Mouse (Mus musculus): ENCODE results near the gene Dip2b. TPM values are rescaled to one million over a fixed set of nuclear protein-coding genes. Genes with fewer than 3 reads are reported as not detected.

Gene Dip2b
- polyA plus RNA-seq, 1 experiment: 7.3 TPM

DNA sequence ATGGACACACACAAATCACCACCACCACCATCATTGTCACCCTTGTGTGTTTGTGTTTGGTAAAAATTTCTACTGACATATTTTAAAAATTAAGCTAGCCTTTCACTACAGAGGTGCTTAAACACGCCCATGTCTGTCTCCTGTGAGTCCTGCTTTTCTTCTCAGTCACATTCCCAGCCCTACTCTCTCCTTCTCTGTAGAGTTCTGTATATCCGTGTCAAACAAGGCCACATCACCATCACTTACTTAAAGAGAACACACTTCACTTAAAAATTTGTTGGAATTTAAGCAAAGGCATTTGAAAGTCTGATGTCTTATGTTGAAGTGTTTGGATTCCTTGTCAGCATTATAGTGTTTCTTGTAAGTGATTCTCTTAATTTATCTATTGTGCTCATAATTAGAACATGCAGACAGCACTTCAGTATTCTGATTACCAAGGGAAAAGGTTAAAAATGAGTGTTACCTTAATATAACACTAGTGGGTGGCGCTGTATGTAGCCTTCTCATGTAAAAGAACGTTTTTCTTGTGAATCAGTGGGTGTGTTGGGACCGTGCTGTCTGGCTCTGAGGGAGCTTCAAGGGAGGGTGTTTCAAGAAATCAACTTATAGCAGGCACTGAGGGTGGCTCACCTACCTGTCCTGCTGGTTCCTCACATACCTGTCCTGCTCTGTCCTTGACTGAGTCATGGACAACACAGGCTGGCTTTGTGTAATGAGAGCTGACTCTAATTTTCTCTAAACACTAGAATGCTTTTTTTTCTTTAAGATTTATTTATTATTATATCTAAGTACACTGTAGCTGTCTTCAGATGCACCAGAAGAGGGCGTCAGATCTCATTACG lies 58.3 kb downstream of the Dip2b start:
- H3K79me2 ChIP-seq (ENCODE audit: control insufficient read depth, insufficient read depth): no peaks in the 10 kb centered on the region

DNA sequence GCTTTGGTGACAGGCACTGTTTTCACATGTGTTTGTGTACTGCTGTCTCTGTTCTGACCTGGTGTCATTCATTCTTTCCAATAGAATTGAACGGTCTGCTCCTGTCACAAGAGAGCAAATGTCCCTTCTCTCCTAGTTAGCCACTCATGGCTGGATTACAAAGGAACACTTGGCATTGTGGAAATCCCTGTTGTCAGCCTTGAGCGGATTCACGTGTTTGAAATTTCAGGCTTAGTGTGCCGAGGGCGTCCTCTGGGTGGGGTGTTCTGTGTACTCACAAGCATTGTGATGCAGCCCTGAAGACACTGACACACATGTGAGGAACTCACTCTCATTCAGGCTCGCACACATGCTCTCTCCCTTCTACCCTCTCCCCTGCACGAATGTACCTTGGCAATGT lies 61.9 kb downstream of the Dip2b start:
- H3K27me3 ChIP-seq (ENCODE audit: control insufficient read depth, insufficient read depth, insufficient read length): no peaks in the 10 kb centered on the region
- H3K79me2 ChIP-seq (ENCODE audit: control insufficient read depth, insufficient read depth): no peaks in the 10 kb centered on the region
- no peak overlapping the region for H3K4me2 ChIP-seq (ENCODE audit: low read depth)
- no peaks in the 10 kb centered on the region for H3K36me3 ChIP-seq (ENCODE audit: control insufficient read depth, insufficient read depth)
- no peak overlapping the region for H3K4me3 ChIP-seq
- no peak overlapping the region for H3ac ChIP-seq (ENCODE audit: control insufficient read depth, insufficient read length)
- no peak for TF ChIP-seq TCF3 (IDR thresholded peaks at IDR 0.05; ENCODE audit: insufficient read length, low read depth)
- TF ChIP-seq USF1 (IDR thresholded peaks at IDR 0.05; ENCODE audit: low read depth): no peak

More for the DNA sequence above, 58.3 kb downstream of the Dip2b start:
- H3K27me3 ChIP-seq (ENCODE audit: control insufficient read depth, insufficient read depth, insufficient read length): no peaks in the 10 kb centered on the region
- no peaks in the 10 kb centered on the region for H3K36me3 ChIP-seq (ENCODE audit: control insufficient read depth, insufficient read depth)
- no peak overlapping the region for H3K4me2 ChIP-seq (ENCODE audit: low read depth)
- H3K4me3 ChIP-seq: no peak overlapping the region
- H3ac ChIP-seq (ENCODE audit: control insufficient read depth, insufficient read length): no peak overlapping the region
- no peak for TF ChIP-seq CEBPB (IDR thresholded peaks at IDR 0.05; ENCODE audit: insufficient read depth, poor library complexity, severe bottlenecking)
- TF ChIP-seq TCF3 (IDR thresholded peaks at IDR 0.05; ENCODE audit: insufficient read length, low read depth): no peak
- no peak for TF ChIP-seq MYOG (IDR thresholded peaks at IDR 0.05; ENCODE audit: control insufficient read depth in 1 of 3, insufficient read depth in 1 of 3, insufficient read length in 2 of 3, low read depth in 2 of 3)
- no peak for TF ChIP-seq POLR2A (IDR thresholded peaks at IDR 0.05; ENCODE audit: insufficient read length, low read depth)
- no peak for TF ChIP-seq TCF12 (IDR thresholded peaks at IDR 0.05; ENCODE audit: insufficient read depth, poor library complexity, severe bottlenecking)
- no peak for TF ChIP-seq MAX (IDR thresholded peaks at IDR 0.05; ENCODE audit: low read depth)
- TF ChIP-seq E2F4 (IDR thresholded peaks at IDR 0.05; ENCODE audit: insufficient read depth): no peak
- no peak for TF ChIP-seq POLR2AphosphoS2 (IDR thresholded peaks at IDR 0.05; ENCODE audit: insufficient read length, low read depth)
- no peak for TF ChIP-seq SRF (IDR thresholded peaks at IDR 0.05; ENCODE audit: control insufficient read depth, insufficient read length, low read depth)
- no peak for TF ChIP-seq MYOD1 (IDR thresholded peaks at IDR 0.05; ENCODE audit: control insufficient read depth in 1 of 3, insufficient read length in 2 of 3, low read depth in 2 of 3)
- TF ChIP-seq USF1 (IDR thresholded peaks at IDR 0.05; ENCODE audit: low read depth): no peak
- TF ChIP-seq REST (IDR thresholded peaks at IDR 0.05; ENCODE audit: insufficient read depth, insufficient read length): no peak

- Histone ChIP-seq H3K36me3 (ENCODE audit: control insufficient read depth, insufficient read depth) (no peaks in the 10 kb centered on the region), H3K4me2 (ENCODE audit: low read depth) (no peak overlapping the region), H3K27me3 (ENCODE audit: control insufficient read depth, insufficient read depth, insufficient read length) (no peaks in the 10 kb centered on the region), H3ac (ENCODE audit: control insufficient read depth, insufficient read length) (no peak overlapping the region), H3K79me2 (ENCODE audit: control insufficient read depth, insufficient read depth) (no peaks in the 10 kb centered on the region), H3K4me3 (no peak overlapping the region)
- TF ChIP-seq POLR2AphosphoS2 (IDR thresholded peaks at IDR 0.05; ENCODE audit: insufficient read length, low read depth) (no peak), REST (IDR thresholded peaks at IDR 0.05; ENCODE audit: insufficient read depth, insufficient read length) (no peak), USF1 (IDR thresholded peaks at IDR 0.05; ENCODE audit: low read depth) (no peak), SRF (IDR thresholded peaks at IDR 0.05; ENCODE audit: control insufficient read depth, insufficient read length, low read depth) (no peak), CEBPB (IDR thresholded peaks at IDR 0.05; ENCODE audit: insufficient read depth, poor library complexity, severe bottlenecking) (no peak), TCF12 (IDR thresholded peaks at IDR 0.05; ENCODE audit: insufficient read depth, poor library complexity, severe bottlenecking) (no peak), MYOG (IDR thresholded peaks at IDR 0.05; ENCODE audit: control insufficient read depth in 1 of 3, insufficient read depth in 1 of 3, insufficient read length in 2 of 3, low read depth in 2 of 3) (no peak), POLR2A (IDR thresholded peaks at IDR 0.05; ENCODE audit: insufficient read length, low read depth) (no peak), TCF3 (IDR thresholded peaks at IDR 0.05; ENCODE audit: insufficient read length, low read depth) (no peak)
Measured at GRCm38 (mm10) chr15:100101206-100101605, 62.7 kb downstream of the Dip2b start.

GRCm38 (mm10) chr15:100104126-100104525 lies 65.7 kb downstream of the Dip2b start:
- H3K27me3 ChIP-seq (ENCODE audit: control insufficient read depth, insufficient read depth, insufficient read length): no peaks in the 10 kb centered on the region
- peaks cover 12% of the 10 kb centered on the region for H3K79me2 ChIP-seq (ENCODE audit: control insufficient read depth, insufficient read depth)
- TF ChIP-seq E2F4 (IDR thresholded peaks at IDR 0.05; ENCODE audit: insufficient read depth) (no peak), USF1 (IDR thresholded peaks at IDR 0.05; ENCODE audit: low read depth) (no peak), POLR2A (IDR thresholded peaks at IDR 0.05; ENCODE audit: insufficient read length, low read depth) (no peak), MAX (IDR thresholded peaks at IDR 0.05; ENCODE audit: low read depth) (no peak), MYOG (IDR thresholded peaks at IDR 0.05; ENCODE audit: control insufficient read depth in 1 of 3, insufficient read depth in 1 of 3, insufficient read length in 2 of 3, low read depth in 2 of 3) (no peak), SRF (IDR thresholded peaks at IDR 0.05; ENCODE audit: control insufficient read depth, insufficient read length, low read depth) (no peak), MYOD1 (IDR thresholded peaks at IDR 0.05; ENCODE audit: control insufficient read depth in 1 of 3, insufficient read length in 2 of 3, low read depth in 2 of 3) (no peak), CEBPB (IDR thresholded peaks at IDR 0.05; ENCODE audit: insufficient read depth, poor library complexity, severe bottlenecking) (no peak), POLR2AphosphoS2 (IDR thresholded peaks at IDR 0.05; ENCODE audit: insufficient read length, low read depth) (no peak), TCF12 (IDR thresholded peaks at IDR 0.05; ENCODE audit: insufficient read depth, poor library complexity, severe bottlenecking) (no peak)
- no peaks in the 10 kb centered on the region for H3K36me3 ChIP-seq (ENCODE audit: control insufficient read depth, insufficient read depth)
- no peak overlapping the region for H3K4me2 ChIP-seq (ENCODE audit: low read depth)
- no peak overlapping the region for H3K4me3 ChIP-seq
- no peak overlapping the region for H3ac ChIP-seq (ENCODE audit: control insufficient read depth, insufficient read length)

Data from myocyte (in vitro differentiated cells).